Mouse (Mus musculus) megakaryocyte, embryonic 14.5 days (primary cell): Measurements from ENCODE around the gene Tob1.

Experiments used
- FLI1 ChIP-seq: IDR thresholded peaks from 2 replicates; pipeline ENCODE4 v1.6.1; 2012; ENCODE audit warnings: low read length, inconsistent platforms, mixed read lengths
- GATA1 ChIP-seq: IDR thresholded peaks from 3 replicates; pipeline ENCODE4 v1.6.1; 2012; ENCODE audit warnings: mixed read lengths, low read length, inconsistent platforms, borderline replicate concordance

DNA sequence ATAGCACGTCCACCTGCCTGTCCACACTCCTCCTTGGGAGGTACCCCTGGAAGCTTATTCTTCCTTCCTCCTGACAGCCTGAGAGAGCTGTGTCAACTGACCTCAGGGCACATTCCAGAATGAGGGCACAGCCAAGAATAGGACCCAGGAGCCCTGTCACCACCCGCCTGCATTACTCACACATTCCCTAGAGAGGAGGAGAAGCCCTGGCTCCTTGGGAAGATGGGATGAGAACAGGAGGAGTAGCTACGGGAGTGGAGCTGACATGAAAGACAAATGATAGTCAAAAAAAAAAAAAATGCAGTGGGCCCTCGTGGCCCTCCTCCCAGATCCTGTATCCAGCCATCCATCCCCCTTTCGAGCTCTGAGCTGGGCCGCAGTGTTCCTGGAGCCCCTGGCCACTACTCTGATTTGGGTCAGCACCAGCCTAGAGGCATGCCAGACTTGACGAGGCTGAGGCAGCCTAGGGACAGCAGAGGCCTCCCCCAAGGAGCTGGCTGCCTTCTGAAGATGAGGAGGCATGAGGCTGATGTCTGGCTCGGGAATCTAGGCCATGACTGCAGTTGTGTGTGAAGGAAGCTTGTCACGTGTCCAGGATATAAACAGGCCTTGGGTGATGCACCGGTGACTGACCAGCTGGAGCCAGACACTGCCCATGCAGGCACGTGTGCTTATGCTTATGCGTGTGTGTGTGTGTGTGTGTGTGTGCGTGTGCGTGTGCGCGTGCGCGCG lies 20.7 kb downstream of the Tob1 start:
- TF ChIP-seq GATA1 (no peak), FLI1 (no peak)
